Mouse (Mus musculus) embryonic facial prominence, embryonic 13.5 days (tissue): ENCODE measurements around the gene Nat9. TPM values are rescaled to one million over a fixed set of nuclear protein-coding genes. Genes with fewer than 3 reads are reported as not detected.

Experiments
- ATAC-seq: fragments of 200-750 bp; cut with Nextera tagmentation; 2 replicates; pipeline ENCODE4 v1.8.0; 2017; ENCODE audit warnings: low read depth; ENCODE audit not compliant: insufficient number of reproducible peaks, insufficient read depth, low FRiP score, low TSS enrichment
- H3K27ac ChIP-seq: fragments of 300-500 bp; sonication (generic); 2 replicates; pipeline ENCODE4 v1.5.1; 2015; ENCODE audit warnings: moderate library complexity, mild to moderate bottlenecking, inconsistent platforms
- H3K27me3 ChIP-seq: fragments of 300-500 bp; sonication (generic); 2 replicates; pipeline ENCODE4 v1.6.1; 2015; ENCODE audit warnings: mild to moderate bottlenecking, inconsistent platforms
- H3K36me3 ChIP-seq: fragments of 300-500 bp; sonication (generic); 2 replicates; pipeline ENCODE4 v1.6.1; 2015; ENCODE audit warnings: mild to moderate bottlenecking, inconsistent platforms
- H3K4me1 ChIP-seq: fragments of 300-500 bp; sonication (generic); 2 replicates; pipeline ENCODE4 v1.6.1; 2015; ENCODE audit warnings: inconsistent platforms
- H3K4me2 ChIP-seq: fragments of 300-500 bp; sonication (generic); 2 replicates; pipeline ENCODE4 v1.6.1; 2015; ENCODE audit warnings: moderate library complexity, mild to moderate bottlenecking, inconsistent platforms
- H3K4me3 ChIP-seq: fragments of 300-500 bp; sonication (generic); 2 replicates; pipeline ENCODE4 v1.5.1; 2015; ENCODE audit warnings: mild to moderate bottlenecking, inconsistent platforms
- H3K9ac ChIP-seq: fragments of 300-500 bp; sonication (generic); 2 replicates; pipeline ENCODE4 v1.6.1; 2015; ENCODE audit warnings: mild to moderate bottlenecking, inconsistent platforms
- H3K9me3 ChIP-seq: fragments of 300-500 bp; sonication (generic); 2 replicates; pipeline ENCODE4 v1.6.1; 2016; ENCODE audit warnings: inconsistent platforms
- WGBS: fragments of 180-500 bp; shearing (Covaris S2); methylation state at CpG from one replicate; pipeline ENCODE4 v1.1.7; 2015; ENCODE audit warnings: mixed read lengths; 5-methylcytosine and 5-hydroxymethylcytosine counted together
- polyA plus RNA-seq: library from polyadenylated mRNA; unstranded; fragments of >200 nt; fragmentation: Nextera tagmentation; extraction: Ambion mirVana; gene quantifications from 2 replicates; pipeline ENCODE4 v1.2.1, GENCODE M21; 2015

Gene Nat9
- polyA plus RNA-seq, 1 experiment from 2014 or later: 23.9 TPM

GRCm38 (mm10) chr11:115147813-115148212, 39.8 kb downstream of the Nat9 start:
- Histone ChIP-seq H3K9ac (no peak overlapping the region), H3K36me3 (no peaks in the 10 kb centered on the region), H3K4me2 (no peak overlapping the region), H3K4me3 (no peak overlapping the region), H3K9me3 (peaks cover 3% of the 10 kb centered on the region; the same call in 1 of the 2 replicates), H3K4me1 (peaks cover 13% of the 10 kb centered on the region), H3K27me3 (peaks cover 8% of the 10 kb centered on the region), H3K27ac (no peak overlapping the region)
- WGBS: 80% methylated on average over 4 of the region's 4 CpGs
- no peak for ATAC-seq

GRCm38 (mm10) chr11:115141970-115142369, 45.7 kb downstream of the Nat9 start:
- Histone ChIP-seq H3K4me1 (no peaks in the 10 kb centered on the region), H3K9ac (no peak overlapping the region), H3K36me3 (no peaks in the 10 kb centered on the region), H3K9me3 (no peaks in the 10 kb centered on the region), H3K27me3 (0 out of 2 replicates have a peak, but pooled peaks cover 3% of the 10 kb centered on the region), H3K4me2 (no peak overlapping the region), H3K27ac (no peak overlapping the region), H3K4me3 (no peak overlapping the region)
- no peak for ATAC-seq
- WGBS: 89% methylated on average over 2 of the region's 2 CpGs

- Histone ChIP-seq H3K36me3 (no peaks in the 10 kb centered on the region), H3K9ac (no peak overlapping the region), H3K4me1 (no peaks in the 10 kb centered on the region), H3K4me2 (no peak overlapping the region), H3K4me3 (no peak overlapping the region), H3K9me3 (no peaks in the 10 kb centered on the region), H3K27ac (no peak overlapping the region), H3K27me3 (no peaks in the 10 kb centered on the region)
- 75% methylated on average over 5 of the region's 5 CpGs for WGBS
- no peak for ATAC-seq
Observed at GRCm38 (mm10) chr11:115138597-115139262, 48.9 kb downstream of the Nat9 start.

GRCm38 (mm10) chr11:115133800-115134199, 53.9 kb downstream of the Nat9 start, which contains the start of gene Cd300lf:
TSS of gene Cd300lf (minus strand) at chr11:115133992.
- H3K4me1 ChIP-seq: no peaks in the 10 kb centered on the region
- H3K27ac ChIP-seq: no peak within 1 kb of the TSS
- no peak within 1 kb of the TSS for H3K4me3 ChIP-seq
- H3K36me3 ChIP-seq: no peaks in the 10 kb centered on the region
- H3K9me3 ChIP-seq: no peaks in the 10 kb centered on the region
- ATAC-seq: no peak
- no peak within 1 kb of the TSS for H3K4me2 ChIP-seq
- H3K27me3 ChIP-seq: no peaks in the 10 kb centered on the region
- WGBS: 83% methylated on average over 8 of the region's 8 CpGs
- no peak within 1 kb of the TSS for H3K9ac ChIP-seq

Other genes with a start within 250 kb of the Nat9 start
- gene Cd300c, start 218.7 kb downstream of the Nat9 start, polyA plus RNA-seq: not detected in 2 replicates
- 0.07 TPM in 1 of 2 replicates, not detected in the other for gene Cd300ld, start 197.9 kb downstream of the Nat9 start, polyA plus RNA-seq
- gene Cd300c2, start 186.0 kb downstream of the Nat9 start, polyA plus RNA-seq: 1.4 and 2.1 TPM in 2 replicates
- gene Cd300ld2, start 171.7 kb downstream of the Nat9 start, polyA plus RNA-seq: not detected in 2 replicates
- gene Cd300ld4, start 160.8 kb downstream of the Nat9 start, polyA plus RNA-seq: not detected in 2 replicates
- not detected in 2 replicates for gene Cd300ld5, start 150.1 kb downstream of the Nat9 start, polyA plus RNA-seq
- gene Cd300ld3, start 139.4 kb downstream of the Nat9 start, polyA plus RNA-seq: not detected in 2 replicates
- gene Cd300e, start 125.7 kb downstream of the Nat9 start, polyA plus RNA-seq: not detected in 2 replicates
- 0.89 and 0.98 TPM in 2 replicates for gene Rab37, start 96.4 kb downstream of the Nat9 start, polyA plus RNA-seq
- gene Cd300lf, start 53.9 kb downstream of the Nat9 start, polyA plus RNA-seq: 0.38 and 0.56 TPM in 2 replicates
- 28.3 and 36.0 TPM in 2 replicates for gene Slc9a3r1, start 24.5 kb downstream of the Nat9 start, polyA plus RNA-seq
- 11.9 and 13.9 TPM in 2 replicates for gene Tmem104, start 372 bp downstream of the Nat9 start, polyA plus RNA-seq
- gene Grin2c, start 79.4 kb upstream of the Nat9 start, polyA plus RNA-seq: not detected in 2 replicates
- gene Fdxr, start 89.2 kb upstream of the Nat9 start, polyA plus RNA-seq: 14.5 and 15.3 TPM in 2 replicates
- gene Fads6, start 109.8 kb upstream of the Nat9 start, polyA plus RNA-seq: 0.31 and 0.43 TPM in 2 replicates
- gene Otop2, start 119.3 kb upstream of the Nat9 start, polyA plus RNA-seq: 0.20 TPM in 1 of 2 replicates, not detected in the other
- not detected in 2 replicates for gene Ush1g, start 134.2 kb upstream of the Nat9 start, polyA plus RNA-seq
- gene Otop3, start 146.9 kb upstream of the Nat9 start, polyA plus RNA-seq: 0.14 TPM in 1 of 2 replicates, not detected in the other
- 4.0 and 6.2 TPM in 2 replicates for gene Hid1, start 179.9 kb upstream of the Nat9 start, polyA plus RNA-seq
- gene Cdr2l, start 194.1 kb upstream of the Nat9 start, polyA plus RNA-seq: 12.3 and 14.1 TPM in 2 replicates
- gene Mrpl58, start 215.9 kb upstream of the Nat9 start, polyA plus RNA-seq: 173 and 181 TPM in 2 replicates
- gene Atp5h, start 232.1 kb upstream of the Nat9 start, polyA plus RNA-seq: 880 and 943 TPM in 2 replicates
- gene Kctd2, start 232.3 kb upstream of the Nat9 start, polyA plus RNA-seq: 9.6 and 17.5 TPM in 2 replicates